Comparison of ENCODE assay signal across 11 mouse cellular contexts in genomic region chr1:90973574-90973911, GRCm38 (mm10). TPM values are rescaled to one million over a fixed set of nuclear protein-coding genes. Genes with fewer than 3 reads are reported as not detected.
A peak's percentile ranks its signal among the peaks of the same experiment; 100 is the strongest.
DNase-seq lines count a peak whose midpoint lies in the region; ATAC-seq lines count a peak whose summit lies in the region.
"Had no signal": no experiment of that assay in that cellular context is flagged by ENCODE, and none has a peak within 500 bp of the region (broad histone marks: within the 10 kb centered on the region; RNA-seq: fewer than 3 reads in every experiment).

No protein-coding gene starts in this region.

- intact Hi-C loops in heart, postnatal 25 days (cut with DNase I), result loop anchor here (1.0 to 5.0 kb wide), 4 partner anchors 49 to 264 kb away; no protein-coding TSS in a partner anchor

- WGBS in heart, embryonic 12.5 days, result 83% methylated on average over 2 of the region's 2 CpGs
- 82% methylated on average over 2 of the region's 2 CpGs for WGBS in embryonic facial prominence, embryonic 10.5 days
- 78% methylated on average over 2 of the region's 2 CpGs for WGBS in hindbrain, embryonic 15.5 days
- WGBS in midbrain, embryonic 13.5 days, result 84% methylated on average over 2 of the region's 2 CpGs

- peaks cover 53% of the 10 kb centered on the region for H3K4me1 ChIP-seq in heart, embryonic 12.5 days (replicated peaks)
- H3K4me1 ChIP-seq in embryonic facial prominence, embryonic 10.5 days, result peaks cover 61% of the 10 kb centered on the region
- peaks cover 31% of the 10 kb centered on the region for H3K4me1 ChIP-seq in hindbrain, embryonic 15.5 days (replicated peaks)
- H3K4me1 ChIP-seq in midbrain, embryonic 13.5 days (replicated peaks), result peaks cover 35% of the 10 kb centered on the region

- peak overlapping the region; percentile 27; the same call in 1 of the 2 replicates for H3K4me2 ChIP-seq in heart, embryonic 12.5 days
- no peak overlapping the region for H3K4me2 ChIP-seq in hindbrain, embryonic 15.5 days
- H3K4me2 ChIP-seq in midbrain, embryonic 13.5 days (replicated peaks), result no peak overlapping the region

- no peaks in the 10 kb centered on the region for H3K9me3 ChIP-seq in heart, embryonic 12.5 days (replicated peaks)
- H3K9me3 ChIP-seq in embryonic facial prominence, embryonic 10.5 days, result no peaks in the 10 kb centered on the region
- H3K9me3 ChIP-seq in hindbrain, embryonic 15.5 days, result no peaks in the 10 kb centered on the region
- H3K9me3 ChIP-seq in midbrain, embryonic 13.5 days, result no peaks in the 10 kb centered on the region

- no peak for ATAC-seq in heart, embryonic 12.5 days (ENCODE audit: insufficient number of reproducible peaks, low FRiP score)
- peak; percentile 47 for ATAC-seq in hindbrain, embryonic 15.5 days (ENCODE audit: low FRiP score, low read depth)
- peak; percentile 46; the same call in 1 of the 2 replicates for ATAC-seq in midbrain, embryonic 13.5 days
- ATAC-seq in inflammation-experienced regulatory T-cells, adult 6 months, result no peak

- peak overlapping the region; percentile 69 for H3K9ac ChIP-seq in heart, embryonic 12.5 days
- no peak overlapping the region for H3K9ac ChIP-seq in hindbrain, embryonic 15.5 days
- no peak overlapping the region for H3K9ac ChIP-seq in midbrain, embryonic 13.5 days (replicated peaks)

- no peaks in the 10 kb centered on the region for H3K27me3 ChIP-seq in heart, embryonic 12.5 days (replicated peaks)
- H3K27me3 ChIP-seq in embryonic facial prominence, embryonic 10.5 days (replicated peaks; ENCODE audit: low read depth, poor library complexity, severe bottlenecking), result peaks cover 14% of the 10 kb centered on the region
- H3K27me3 ChIP-seq in hindbrain, embryonic 15.5 days, result 0 out of 2 replicates have a peak, but pooled peaks cover 7% of the 10 kb centered on the region
- H3K27me3 ChIP-seq in midbrain, embryonic 13.5 days, result peaks cover 11% of the 10 kb centered on the region

- no peak for DNase-seq in heart, postnatal 25 days (ENCODE audit: low spot score)
- DNase-seq in embryonic facial prominence, embryonic 10.5 days (ENCODE audit: low spot score), result no peak
- no peak for DNase-seq in frontal cortex, adult 2 months (ENCODE audit: extremely low spot score in 1 of 2, low spot score in 1 of 2)
- no peak for DNase-seq in adrenal gland, postnatal 25 days

- no peak overlapping the region for H3K4me3 ChIP-seq in heart, embryonic 12.5 days
- no peak overlapping the region for H3K4me3 ChIP-seq in embryonic facial prominence, embryonic 10.5 days
- no peak overlapping the region for H3K4me3 ChIP-seq in hindbrain, embryonic 15.5 days
- H3K4me3 ChIP-seq in midbrain, embryonic 13.5 days (replicated peaks), result no peak overlapping the region

- H3K36me3 ChIP-seq in heart, embryonic 12.5 days, result no peaks in the 10 kb centered on the region
- no peaks in the 10 kb centered on the region for H3K36me3 ChIP-seq in embryonic facial prominence, embryonic 10.5 days (replicated peaks)
- H3K36me3 ChIP-seq in hindbrain, embryonic 15.5 days, result no peaks in the 10 kb centered on the region
- no peaks in the 10 kb centered on the region for H3K36me3 ChIP-seq in midbrain, embryonic 13.5 days

- no peak overlapping the region for H3K27ac ChIP-seq in heart, embryonic 12.5 days (ENCODE audit: poor library complexity, severe bottlenecking)
- H3K27ac ChIP-seq in embryonic facial prominence, embryonic 10.5 days (replicated peaks), result peak overlapping the region; percentile 68; the same call in 1 of the 2 replicates
- H3K27ac ChIP-seq in hindbrain, embryonic 15.5 days (replicated peaks), result no peak overlapping the region
- no peak overlapping the region for H3K27ac ChIP-seq in midbrain, embryonic 13.5 days

RNA-seq across cellular contexts. Expression of gene Rab17, which starts 4.1 kb away (rescaled TPM):
- 0.64 and 1.3 TPM in 2 replicates for polyA plus RNA-seq in heart, embryonic 12.5 days (2016; fragmentation: Nextera tagmentation; extraction: Ambion mirVana)
- 1 to 10 TPM; 2.1 to 3.2 TPM for total RNA-seq in heart, postnatal 25 days (2021)
- 0.39 and 0.44 TPM in 2 replicates for polyA plus RNA-seq in embryonic facial prominence, embryonic 10.5 days (2016; fragmentation: Nextera tagmentation; extraction: Ambion mirVana)
- polyA plus RNA-seq in hindbrain, embryonic 15.5 days (2015; fragmentation: Nextera tagmentation; extraction: Ambion mirVana), result 0.10 and 0.17 TPM in 2 replicates
- polyA plus RNA-seq in midbrain, embryonic 13.5 days (2015; fragmentation: Nextera tagmentation; extraction: Ambion mirVana), result 0.23 TPM in 1 of 2 replicates, not detected in the other
- not detected for polyA plus RNA-seq in inflammation-experienced regulatory T-cells, adult 6 months (2017; shearing (Covaris generic))
- 0.06 and 0.21 TPM in 2 replicates for polyA plus RNA-seq in frontal cortex, adult 2 months (2012; rRNA removed)
- not detected in 2 replicates for total RNA-seq in adrenal gland, postnatal 25 days (2021)
- total RNA-seq: gastrocnemius, postnatal 36 days had no signal

RNA-seq across cellular contexts. Expression of gene Prlh, which starts 20.6 kb away (rescaled TPM):
- polyA plus RNA-seq in heart, embryonic 12.5 days (2016; fragmentation: Nextera tagmentation; extraction: Ambion mirVana), result not detected in 2 replicates
- not detected for total RNA-seq in heart, postnatal 25 days (2021)
- polyA plus RNA-seq in embryonic facial prominence, embryonic 10.5 days (2016; fragmentation: Nextera tagmentation; extraction: Ambion mirVana), result not detected in 2 replicates
- polyA plus RNA-seq in hindbrain, embryonic 15.5 days (2015; fragmentation: Nextera tagmentation; extraction: Ambion mirVana), result not detected in 2 replicates
- polyA plus RNA-seq in midbrain, embryonic 13.5 days (2015; fragmentation: Nextera tagmentation; extraction: Ambion mirVana), result not detected in 2 replicates
- polyA plus RNA-seq in inflammation-experienced regulatory T-cells, adult 6 months (2017; shearing (Covaris generic)), result not detected
- polyA plus RNA-seq in frontal cortex, adult 2 months (2012; rRNA removed), result not detected in 2 replicates
- total RNA-seq in adrenal gland, postnatal 25 days (2021), result not detected in 2 replicates
- total RNA-seq: gastrocnemius, postnatal 36 days; layer of hippocampus, postnatal 10 days had no signal
- polyA plus RNA-seq: lung, adult 2 months had no signal

RNA-seq across cellular contexts. Expression of gene Lrrfip1, which starts 25.0 kb away (rescaled TPM):
- polyA plus RNA-seq in heart, embryonic 12.5 days (2016; fragmentation: Nextera tagmentation; extraction: Ambion mirVana), result 151 and 161 TPM in 2 replicates
- 10 to 100 TPM; 81.3 to 98.0 TPM for total RNA-seq in heart, postnatal 25 days (2021)
- polyA plus RNA-seq in embryonic facial prominence, embryonic 10.5 days (2016; fragmentation: Nextera tagmentation; extraction: Ambion mirVana), result 22.5 and 25.7 TPM in 2 replicates
- 39.0 and 41.5 TPM in 2 replicates for polyA plus RNA-seq in hindbrain, embryonic 15.5 days (2015; fragmentation: Nextera tagmentation; extraction: Ambion mirVana)
- 23.0 and 23.6 TPM in 2 replicates for polyA plus RNA-seq in midbrain, embryonic 13.5 days (2015; fragmentation: Nextera tagmentation; extraction: Ambion mirVana)
- 100 to 1,000 TPM; 200 to 230 (median 201) TPM for polyA plus RNA-seq in inflammation-experienced regulatory T-cells, adult 6 months (2017; shearing (Covaris generic))
- 76.0 and 85.8 TPM in 2 replicates for polyA plus RNA-seq in frontal cortex, adult 2 months (2012; rRNA removed)
- total RNA-seq in adrenal gland, postnatal 25 days (2021), result 67.6 and 69.4 TPM in 2 replicates

RNA-seq across cellular contexts. Expression of gene Mlph, which starts 58.7 kb away (rescaled TPM):
- polyA plus RNA-seq in heart, embryonic 12.5 days (2016; fragmentation: Nextera tagmentation; extraction: Ambion mirVana), result 0.31 and 0.35 TPM in 2 replicates
- under 1 TPM; 0.87 to 0.99 TPM for total RNA-seq in heart, postnatal 25 days (2021)
- polyA plus RNA-seq in embryonic facial prominence, embryonic 10.5 days (2016; fragmentation: Nextera tagmentation; extraction: Ambion mirVana), result 0.06 and 0.14 TPM in 2 replicates
- 0.29 and 0.35 TPM in 2 replicates for polyA plus RNA-seq in hindbrain, embryonic 15.5 days (2015; fragmentation: Nextera tagmentation; extraction: Ambion mirVana)
- 0.06 and 0.13 TPM in 2 replicates for polyA plus RNA-seq in midbrain, embryonic 13.5 days (2015; fragmentation: Nextera tagmentation; extraction: Ambion mirVana)
- not detected for polyA plus RNA-seq in inflammation-experienced regulatory T-cells, adult 6 months (2017; shearing (Covaris generic))
- polyA plus RNA-seq in frontal cortex, adult 2 months (2012; rRNA removed), result 0.69 and 1.2 TPM in 2 replicates
- 2.3 and 3.1 TPM in 2 replicates for total RNA-seq in adrenal gland, postnatal 25 days (2021)

Comparison
In these comparisons a context has a peak if more than half of its experiments do, and no peak if none do; other contexts are left out.
1. ATAC-seq: peak in hindbrain, embryonic 15.5 days (single experiment) and midbrain, embryonic 13.5 days (single experiment); none in heart, embryonic 12.5 days (single experiment) and inflammation-experienced regulatory T-cells, adult 6 months (single experiment).